Mouse (Mus musculus): ENCODE measurements around the gene Dnajb2.

GRCm38 (mm10) chr1:75216797-75217585, 19.2 kb upstream of the Dnajb2 start:
- TF ChIP-seq CTCF (IDR thresholded peaks at IDR 0.05; ENCODE audit: low read depth, low read length), result no peak
- TF ChIP-seq POLR2A (IDR thresholded peaks at IDR 0.05; ENCODE audit: insufficient read depth, low read length), result no peak
- no peak for TF ChIP-seq EP300 (IDR thresholded peaks at IDR 0.05; ENCODE audit: insufficient read depth, low read depth, low read length)
